Mouse (Mus musculus) lung, postnatal 36 days (tissue): Measurements from ENCODE around the gene Qrfp.
A peak's percentile ranks its signal among the peaks of the same experiment; 100 is the strongest.

Experiments used
- DNase-seq: peaks from one replicate; pipeline ENCODE4 v3.0.0; 2022; ENCODE audit warnings: mixed read lengths

Gene Qrfp

DNA sequence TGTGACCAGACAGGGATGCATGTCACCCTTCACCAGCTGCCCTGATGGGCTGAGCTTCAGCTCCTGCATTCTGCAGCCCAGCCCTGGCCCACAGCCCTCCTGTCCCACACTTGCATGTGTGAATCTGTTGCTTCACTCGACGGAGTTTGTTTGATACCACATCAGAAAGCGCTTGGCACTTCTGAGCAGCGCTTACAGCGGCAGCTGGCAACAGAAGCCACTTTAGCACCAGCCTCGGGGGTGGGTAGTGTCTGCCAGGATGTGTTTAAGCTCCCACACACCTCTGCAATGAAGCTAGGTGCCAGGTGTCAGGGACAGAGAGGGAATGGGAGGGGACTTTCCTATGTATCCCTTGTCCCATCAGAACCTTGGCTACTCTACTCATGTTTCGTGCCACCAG is 4.3 kb upstream of the Qrfp start:
- no peak for DNase-seq

DNA sequence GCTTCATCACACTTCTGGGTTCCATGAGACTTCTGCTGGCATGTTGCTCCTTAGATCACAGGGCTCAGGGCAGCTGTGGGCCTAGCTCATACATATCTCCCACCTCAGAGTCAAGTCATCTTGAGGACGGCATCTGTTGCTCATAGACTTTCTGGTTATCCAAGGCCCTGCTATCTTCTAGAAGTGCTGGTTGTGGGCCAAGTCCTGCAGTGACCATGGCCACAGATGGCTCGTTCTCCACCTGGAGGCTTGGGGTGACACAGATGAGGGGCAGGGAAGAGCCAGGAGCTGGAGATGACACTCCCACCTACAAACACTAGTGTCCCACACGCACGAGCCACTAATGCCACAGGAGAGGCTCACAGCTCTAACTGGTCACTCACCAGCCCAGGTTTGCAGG is 3.3 kb upstream of the Qrfp start:
- DNase-seq = no peak

DNA sequence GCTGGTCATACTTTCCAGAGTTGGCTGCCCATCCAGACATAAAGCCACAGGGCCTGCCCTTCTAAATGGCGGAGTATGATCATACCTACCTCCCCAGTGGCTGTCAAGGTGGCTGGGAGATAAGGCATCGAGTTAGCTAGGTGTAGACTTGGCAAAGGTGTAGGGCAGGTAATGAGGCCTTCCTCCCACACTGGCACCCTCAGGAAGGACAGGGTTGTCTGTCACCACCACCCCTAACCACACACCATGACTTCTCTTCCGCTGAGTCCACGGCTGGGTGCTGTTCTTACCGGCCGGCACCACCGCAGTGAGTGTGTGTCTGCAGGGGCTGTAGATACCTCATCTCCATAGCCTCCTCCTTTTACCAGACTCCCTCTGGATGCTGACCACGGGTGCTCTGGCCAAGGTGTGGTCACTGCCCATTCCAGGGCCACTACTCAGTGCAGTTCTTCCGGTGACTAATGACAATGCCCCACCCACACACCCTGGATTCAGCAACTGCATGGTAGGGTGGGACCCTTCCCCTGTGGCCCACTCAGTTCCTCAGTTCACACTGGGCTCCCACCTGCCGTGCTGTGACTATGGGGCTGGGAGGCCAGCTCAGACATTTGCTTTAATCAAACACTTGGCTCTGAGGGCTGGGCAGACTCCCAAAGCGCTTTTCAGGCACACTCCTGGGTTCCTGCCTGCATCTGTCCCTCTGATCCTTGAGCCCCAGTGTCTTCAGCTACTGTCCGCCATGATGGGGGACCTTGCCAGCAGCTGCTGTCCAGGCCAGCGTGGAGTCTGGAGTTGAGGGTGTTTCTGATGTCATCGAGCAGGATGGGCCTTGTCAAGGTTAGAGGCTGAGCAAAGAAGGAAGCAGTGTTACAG is 942 bp upstream of the Qrfp start:
- DNase-seq = no peak

DNA sequence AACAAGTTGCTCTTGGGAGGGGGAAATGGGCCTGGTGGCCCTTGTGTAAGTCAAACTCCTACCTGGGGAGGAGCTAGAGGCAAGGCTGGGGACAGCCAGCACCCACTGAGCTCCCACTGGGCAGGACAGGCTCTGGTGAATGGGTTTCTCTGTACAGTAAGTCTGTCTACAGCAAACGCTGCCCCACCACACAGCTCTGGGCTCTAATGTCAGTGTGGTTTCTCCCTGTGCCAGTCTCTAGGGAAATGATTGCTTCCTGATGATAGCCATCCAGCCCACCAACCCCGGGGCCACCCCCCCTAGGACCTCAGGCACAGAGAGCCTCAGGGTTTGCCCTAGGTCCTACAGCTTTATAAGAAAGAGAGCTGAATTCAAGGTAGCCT is 1.0 kb downstream of the Qrfp start:
- DNase-seq = no peak

DNA sequence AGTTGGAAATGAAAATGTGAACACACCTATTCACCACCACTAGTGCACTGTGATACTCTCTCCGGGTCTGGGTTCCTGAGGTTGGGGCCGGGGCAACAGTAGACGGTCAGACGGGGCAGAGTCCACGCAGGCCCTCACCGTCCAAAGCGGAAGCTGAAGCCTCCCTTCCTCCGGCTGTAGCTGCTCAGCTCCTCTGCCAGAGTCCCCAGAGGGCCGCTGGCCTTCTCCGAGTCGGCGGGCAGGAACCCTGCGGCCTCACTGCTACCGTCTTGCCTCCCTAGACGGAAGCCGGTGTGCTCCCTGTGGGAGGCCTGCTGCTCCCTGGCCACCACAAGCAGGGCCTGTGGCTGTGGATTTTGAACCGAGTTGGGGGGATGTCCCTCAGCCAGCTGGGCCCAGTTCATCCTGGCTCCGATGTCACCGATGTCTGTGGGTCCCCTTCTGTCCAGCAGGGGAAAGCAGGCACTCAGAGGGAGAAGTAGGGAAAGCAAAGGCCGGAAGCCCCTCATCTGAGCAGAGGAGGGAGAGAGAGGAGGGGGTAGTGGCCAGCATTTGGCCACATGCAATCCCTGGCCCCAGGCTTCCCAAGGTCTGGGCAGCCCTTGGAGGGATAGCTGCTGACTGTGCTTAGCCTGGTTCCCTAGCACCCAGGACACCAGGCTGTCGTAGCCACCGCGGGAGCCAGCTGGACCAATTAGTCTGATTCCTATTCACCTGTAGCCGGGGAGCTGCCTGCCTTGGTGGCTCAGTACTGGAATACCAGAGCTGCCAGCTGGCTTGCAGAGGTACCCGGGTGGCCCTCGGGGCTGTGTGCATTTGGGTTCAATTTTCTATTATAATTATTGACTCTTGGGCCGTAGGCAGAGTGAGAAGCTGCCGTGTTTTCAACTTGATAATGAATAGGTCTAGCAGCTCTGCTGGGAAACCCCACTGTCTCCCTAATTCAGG is 1.7 kb downstream of the Qrfp start:
- DNase-seq = no peak

DNA sequence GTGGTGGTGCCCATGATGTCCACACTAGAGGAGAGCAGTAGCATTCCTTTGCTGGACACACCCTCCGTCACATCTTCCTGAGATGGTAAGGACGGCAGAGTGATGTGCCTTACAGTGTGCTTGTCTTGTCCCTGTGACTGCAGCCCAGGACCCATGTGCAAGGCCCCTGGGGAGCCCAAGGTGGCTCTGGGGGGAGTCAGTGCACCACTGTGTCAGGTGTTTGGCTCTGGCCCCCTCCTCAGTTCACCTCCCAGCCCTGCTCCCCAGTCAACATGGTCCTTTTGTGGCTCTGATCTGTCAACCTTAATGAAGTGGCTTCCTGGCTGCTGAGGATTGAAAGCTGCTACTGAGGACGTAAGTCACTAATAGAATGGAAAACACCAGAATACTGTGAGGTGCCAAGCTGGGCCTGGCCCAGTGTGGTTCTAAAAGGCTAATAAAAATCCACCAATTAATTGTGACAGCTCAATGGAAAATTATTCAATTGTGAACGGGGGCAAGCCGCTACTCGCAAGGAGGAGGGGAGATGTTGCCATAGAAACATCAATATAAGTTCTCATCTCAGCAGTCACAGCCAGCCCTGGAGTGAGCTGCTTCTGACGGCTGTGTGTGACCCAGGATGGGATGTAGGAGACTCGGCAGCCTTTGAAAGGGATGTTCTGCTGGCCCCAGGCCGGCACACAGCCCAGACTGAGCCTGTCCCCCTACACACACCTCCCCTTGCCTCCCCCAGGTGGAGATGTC is 3.6 kb downstream of the Qrfp start:
- DNase-seq = no peak

DNA sequence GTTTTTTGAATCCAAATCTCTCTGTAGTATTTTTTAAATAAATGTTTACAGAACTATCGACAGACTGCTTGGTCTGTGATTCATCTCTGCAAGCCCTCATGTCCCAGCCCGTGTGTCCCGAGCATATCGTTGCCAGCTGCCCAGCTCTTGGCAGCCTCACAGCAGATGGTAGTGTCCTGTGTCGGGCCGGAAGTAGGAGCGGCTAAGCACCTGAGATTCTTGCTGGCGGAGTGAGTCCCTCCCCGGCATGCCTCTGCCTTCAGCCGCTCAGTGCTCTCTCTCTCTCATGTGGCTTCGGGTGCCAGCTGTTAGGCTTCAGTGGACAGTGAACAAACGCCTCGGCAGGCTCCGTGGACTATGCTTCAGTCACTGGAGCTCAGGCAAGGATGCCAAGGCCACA is 6.9 kb downstream of the Qrfp start:
- peak; percentile 48 for DNase-seq

DNA sequence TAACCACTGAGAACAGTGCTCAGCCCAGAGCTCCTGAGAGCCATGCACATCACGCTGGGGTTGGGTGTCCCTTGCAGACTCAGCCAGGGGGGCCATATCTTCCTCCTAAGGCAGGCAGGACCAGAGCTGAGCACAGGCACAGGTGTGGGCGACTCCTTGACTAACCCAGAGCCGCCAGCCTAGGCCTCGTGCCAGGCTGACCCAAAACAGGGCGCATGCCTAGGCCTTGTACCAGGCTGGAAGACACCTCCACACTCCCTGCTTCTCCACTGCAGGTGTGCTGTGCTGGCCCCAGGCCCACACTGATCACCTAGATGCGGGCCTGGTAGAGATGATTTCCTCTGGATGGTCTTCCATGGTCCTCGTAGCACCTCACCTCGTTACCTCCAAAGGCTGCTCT is 7.6 kb downstream of the Qrfp start:
- DNase-seq = no peak

DNA sequence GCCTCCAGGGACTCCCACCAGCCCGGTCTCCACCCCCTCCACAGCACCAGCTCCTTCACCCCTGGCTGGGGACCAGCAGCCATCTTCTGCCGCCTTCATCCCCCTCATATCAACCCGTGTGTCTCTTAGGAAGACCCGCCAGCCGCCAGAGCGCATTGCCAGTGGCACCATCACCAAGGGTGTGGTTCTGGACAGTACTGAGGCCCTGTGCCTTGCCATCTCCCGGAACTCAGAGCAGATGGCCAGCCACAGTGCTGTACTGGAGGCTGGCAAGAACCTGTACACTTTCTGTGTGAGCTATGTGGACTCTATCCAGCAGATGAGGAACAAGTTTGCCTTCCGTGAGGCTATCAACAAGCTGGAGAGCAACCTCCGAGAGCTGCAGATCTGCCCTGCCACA is 9.0 kb downstream of the Qrfp start:
- no peak for DNase-seq

DNA sequence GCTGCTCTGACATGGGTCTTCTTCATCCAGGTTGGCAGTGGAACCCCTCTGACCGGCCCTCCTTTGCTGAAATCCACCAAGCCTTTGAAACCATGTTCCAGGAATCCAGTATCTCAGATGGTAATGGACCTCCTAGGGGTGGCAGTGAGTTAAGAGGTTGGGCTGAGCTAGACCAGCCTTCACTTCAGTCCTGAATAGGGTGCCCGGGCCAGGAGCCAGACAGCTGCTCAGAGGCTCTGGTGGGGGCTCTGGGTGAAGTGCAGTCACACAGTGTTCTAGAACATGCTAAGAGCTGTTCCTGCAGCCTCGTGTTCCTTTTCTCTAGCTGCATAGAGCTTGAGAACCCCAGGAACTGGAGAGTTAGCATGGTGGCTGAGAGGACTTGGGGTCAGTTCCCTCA is 13.4 kb downstream of the Qrfp start:
- peak; percentile 54 for DNase-seq

DNA sequence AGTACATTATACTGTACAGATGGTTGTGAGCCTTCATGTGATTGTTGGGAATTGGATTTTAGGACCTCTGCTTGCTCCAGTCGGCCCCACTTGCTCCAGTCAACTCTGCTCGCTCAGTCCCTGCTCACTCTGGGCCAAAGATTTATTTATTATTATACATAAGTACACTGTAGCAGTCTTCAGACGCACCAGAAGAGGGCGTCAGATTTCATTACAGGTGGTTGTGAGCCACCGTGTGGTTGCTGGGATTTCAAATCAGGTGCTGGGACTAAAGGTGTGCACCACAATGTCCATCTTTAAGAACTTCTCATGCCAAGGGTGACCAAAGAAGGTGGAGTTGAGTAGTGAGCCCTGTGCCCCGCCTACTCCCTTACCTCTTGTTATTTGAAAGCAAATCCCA is 17.8 kb downstream of the Qrfp start:
- DNase-seq = no peak

DNA sequence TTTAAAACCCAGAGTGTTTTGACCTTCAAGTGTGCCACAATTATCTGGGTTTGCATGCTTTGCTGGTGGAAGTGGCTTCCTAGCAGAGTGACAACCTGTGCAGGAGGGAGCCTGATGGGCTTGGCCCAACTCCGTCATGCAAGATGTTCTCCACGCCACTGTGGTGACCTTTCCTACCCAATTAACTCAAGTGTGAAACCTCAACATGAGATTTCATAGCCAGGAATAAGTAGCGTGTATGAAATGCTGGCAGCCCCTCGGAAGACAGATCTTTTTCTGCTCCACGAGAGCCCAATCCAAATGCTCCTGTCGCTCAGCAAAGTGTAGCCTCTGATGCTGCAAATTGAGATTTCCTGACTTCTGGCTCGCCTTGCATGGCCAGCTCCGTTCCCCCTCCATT is 19.1 kb downstream of the Qrfp start:
- DNase-seq = no peak

DNA sequence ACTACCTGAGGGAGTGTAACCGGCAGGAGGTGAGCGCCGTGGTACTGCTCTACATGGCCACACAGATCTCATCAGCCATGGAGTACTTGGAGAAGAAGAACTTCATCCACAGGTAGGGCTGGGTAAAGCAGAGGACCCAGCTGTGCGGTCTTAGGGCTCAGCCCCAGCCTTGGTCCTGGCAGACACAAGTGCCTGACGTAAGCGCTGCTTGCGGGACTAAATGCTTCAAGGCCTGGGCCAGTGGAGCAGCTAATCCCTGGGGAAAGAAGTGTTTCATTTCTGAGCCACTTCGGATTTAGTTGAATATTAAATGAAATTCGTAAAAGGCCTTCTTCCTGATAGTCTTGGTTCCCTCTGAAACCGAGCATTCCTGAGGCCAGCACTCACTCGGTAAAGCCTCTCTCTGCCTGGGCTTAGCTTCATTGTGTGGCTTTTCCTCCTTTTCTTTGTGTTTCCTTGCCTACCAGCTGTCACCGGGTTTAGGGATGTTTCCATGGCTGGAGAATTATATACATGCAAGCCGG is 19.6 kb downstream of the Qrfp start:
- no peak for DNase-seq

DNA sequence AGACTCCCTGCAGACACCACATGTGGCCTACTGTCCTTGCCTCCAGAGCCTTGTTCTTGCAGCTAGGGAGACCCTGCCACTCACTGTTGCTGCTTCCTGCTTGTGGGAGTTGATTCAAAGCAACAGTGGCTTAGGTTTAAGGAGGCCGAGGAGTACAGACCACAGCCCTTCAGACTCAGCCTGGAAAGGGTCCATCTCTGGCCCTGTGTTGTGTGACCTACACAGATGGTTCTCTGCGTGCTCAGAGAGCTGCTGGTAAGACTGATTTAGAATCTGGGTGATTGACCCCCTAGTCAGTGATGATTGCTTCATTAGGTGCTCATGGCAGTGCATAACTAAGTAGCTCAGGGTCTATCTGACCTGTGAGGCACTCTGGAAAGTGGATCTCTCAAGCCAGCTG is 21.2 kb downstream of the Qrfp start:
- DNase-seq = no peak

DNA sequence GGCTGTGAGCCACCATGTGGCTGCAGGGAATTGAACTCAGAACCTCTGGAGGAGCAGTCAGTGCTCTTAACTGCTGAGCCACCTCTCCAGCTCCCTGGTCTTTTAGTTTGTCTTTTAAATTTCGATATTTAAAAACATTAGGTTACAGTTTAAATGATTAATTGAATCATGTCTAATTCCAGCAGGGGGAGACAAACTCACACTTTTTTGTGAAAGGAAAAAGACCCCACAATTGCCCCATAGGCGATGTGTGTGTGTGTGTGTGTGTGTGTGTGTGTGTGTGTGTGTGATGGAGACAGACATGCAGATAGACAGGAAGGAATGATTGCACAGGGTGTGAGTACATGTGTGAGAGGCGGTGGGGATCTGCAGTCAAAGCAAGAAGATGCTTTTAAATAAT is 22.2 kb downstream of the Qrfp start:
- no peak for DNase-seq

DNA sequence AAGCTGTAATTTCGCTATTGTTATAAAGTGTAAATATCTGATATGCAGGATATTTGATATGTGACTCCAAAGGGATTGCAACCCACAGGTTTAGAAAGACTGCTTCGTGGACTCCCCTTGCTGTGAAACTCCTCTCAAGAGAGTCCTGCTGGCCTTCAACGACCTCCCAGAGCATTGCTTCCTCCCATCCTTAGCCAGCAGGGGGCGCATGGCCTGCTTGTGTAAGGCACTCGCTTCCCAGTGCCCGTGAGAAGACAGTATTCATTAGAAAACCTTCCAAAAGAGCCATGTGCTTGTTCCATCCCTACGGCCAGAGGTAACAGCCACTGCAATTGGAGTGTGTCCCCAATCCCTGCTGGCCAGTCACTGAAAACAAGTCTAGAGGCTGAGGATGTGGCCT is 23.4 kb downstream of the Qrfp start:
- peak; percentile 83 for DNase-seq

DNA sequence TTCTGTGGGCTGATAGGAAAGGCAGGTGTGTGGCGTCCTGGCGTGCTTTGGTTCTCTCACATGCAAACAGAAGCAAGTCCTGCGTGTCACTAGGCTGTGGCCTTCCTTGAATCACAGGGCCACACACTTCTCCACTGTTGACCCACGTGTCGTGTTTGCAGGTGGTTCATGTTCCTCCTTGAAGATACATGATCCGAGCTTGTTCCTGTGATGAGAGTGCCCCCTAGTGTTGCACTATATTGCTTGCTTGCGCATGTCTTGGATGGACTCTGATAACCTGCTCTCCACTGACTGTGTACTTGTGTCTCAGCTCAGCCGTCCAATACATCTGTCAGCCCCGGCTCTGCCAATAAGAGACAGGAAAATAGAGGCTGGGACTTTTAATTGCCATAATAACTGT is 25.3 kb downstream of the Qrfp start:
- peak; percentile 95 for DNase-seq

DNA sequence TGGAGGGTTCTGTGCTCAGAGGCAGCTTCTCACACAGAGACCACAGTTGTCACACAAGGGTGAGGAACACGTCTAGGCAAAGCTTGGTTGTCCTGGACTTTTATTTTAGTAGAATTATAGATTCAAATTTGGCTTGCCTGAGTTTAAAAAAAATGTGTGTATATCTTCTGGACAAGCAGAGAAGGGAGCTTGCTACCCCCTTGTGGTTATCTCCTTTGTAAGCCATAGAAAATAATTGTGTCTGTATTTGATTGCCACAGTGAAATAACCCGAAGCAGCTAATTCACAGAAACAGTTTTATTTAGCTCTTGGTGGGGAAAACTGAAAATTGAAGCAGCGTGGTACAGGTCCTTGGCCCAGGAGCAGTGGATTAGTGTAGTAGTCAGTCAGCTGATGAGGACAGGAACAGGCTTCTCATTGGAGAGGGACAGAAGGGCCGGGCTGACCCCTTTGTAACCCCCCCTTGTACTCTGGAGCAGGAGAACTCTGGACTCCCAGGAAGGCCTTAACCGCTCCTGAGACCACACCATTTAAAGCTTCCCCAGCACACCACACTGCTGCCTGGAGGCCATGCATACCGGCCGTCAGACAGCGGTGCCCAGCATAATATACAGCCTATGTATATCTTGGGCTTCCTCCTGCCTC is 27.3 kb downstream of the Qrfp start:
- DNase-seq = no peak

DNA sequence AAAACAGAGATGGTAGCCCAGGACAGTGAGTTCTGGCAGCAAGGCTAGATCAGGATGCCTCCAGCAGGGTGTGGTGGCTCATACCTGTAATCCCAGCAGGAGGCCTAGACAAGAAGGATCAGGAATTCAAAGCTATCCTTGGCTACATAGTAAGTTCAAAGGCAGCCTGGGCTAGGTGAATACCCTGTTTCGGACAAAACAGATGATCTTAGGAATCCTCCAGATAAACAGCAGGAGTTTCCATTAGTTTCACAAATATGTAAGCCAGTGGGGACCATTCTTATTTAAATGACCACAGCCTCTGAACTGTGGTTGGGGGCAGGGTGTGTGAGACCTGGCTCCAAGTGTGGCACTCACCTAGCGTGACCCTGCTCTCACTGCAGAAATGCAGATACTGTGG is 31.1 kb downstream of the Qrfp start:
- no peak for DNase-seq

DNA sequence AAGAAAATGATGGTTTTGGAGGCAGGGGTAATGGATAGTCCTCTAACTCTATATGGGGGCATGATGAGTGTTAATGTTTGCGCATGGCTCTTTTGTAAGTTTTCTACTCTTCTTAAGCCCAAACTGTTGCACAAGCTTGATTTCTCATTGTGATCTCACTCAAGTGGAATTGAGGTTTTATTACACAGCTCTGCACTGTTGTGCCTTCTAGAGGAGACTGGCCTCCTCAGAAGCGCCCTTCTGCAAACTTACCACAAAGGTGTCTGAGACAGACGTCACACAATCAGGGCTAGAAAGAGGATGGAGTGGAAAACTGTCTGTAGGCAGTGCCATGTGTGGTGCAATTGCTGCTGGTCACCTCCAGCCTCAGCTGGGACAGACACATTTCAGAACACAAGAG is 33.9 kb downstream of the Qrfp start:
- no peak for DNase-seq

DNA sequence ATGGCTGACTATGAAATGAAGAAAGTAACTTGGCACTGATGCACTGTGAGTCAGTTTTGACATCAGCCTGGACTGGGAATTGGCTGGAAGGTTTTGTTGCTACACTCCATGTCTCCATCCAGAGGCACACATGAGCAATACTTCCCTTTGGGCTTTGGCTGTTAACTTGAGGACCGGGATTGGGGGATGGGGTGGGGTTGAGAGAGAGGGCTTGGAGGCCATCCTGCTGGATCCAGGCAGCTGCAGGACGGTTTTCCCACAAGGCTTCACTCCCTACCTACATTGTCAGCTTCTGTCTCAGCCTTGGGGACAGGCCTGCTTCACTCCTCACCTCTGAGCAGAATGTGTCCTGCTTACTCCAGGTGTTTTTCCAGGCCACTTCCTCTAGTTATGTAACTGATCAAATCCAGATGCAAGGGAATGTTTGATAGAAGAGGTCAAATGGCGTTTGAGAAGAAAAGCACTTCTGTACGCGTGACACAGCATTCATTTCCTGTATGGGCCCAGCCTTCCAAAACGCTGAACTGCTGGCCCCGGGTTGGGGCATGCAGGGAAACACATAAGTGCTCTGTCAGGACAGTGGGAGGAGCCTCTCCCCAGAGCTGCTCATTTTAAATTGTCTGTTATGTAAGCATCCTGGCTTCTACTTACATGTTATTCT is 39.5 kb downstream of the Qrfp start:
- DNase-seq = peak; percentile 90

DNA sequence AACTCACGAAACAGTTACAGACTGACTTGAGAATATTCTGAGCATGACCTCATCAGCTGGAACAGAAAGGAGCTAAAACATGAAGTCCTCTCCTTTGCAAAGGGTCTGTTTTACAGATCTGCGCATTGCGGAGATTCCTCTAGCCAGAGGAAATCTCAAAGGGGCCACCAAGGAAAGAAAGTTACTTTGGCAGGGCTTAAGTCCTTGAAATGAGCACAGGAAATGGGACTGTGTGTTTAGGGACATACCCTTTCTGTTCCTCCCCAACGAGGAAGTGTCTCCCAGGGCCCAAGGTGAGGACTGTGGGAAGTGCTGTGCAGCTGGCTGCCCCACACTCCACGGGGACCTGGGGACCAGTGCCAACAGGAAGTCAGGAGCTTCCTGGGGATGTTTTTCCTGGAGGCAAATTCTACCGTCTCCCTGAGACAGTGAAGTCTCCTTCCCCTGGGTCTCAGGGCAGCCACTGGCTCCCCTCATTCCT is 40.7 kb downstream of the Qrfp start:
- DNase-seq = peak; percentile 82
